Mouse (Mus musculus) myocyte (in vitro differentiated cells): ENCODE data around the gene Sri. TPM values are rescaled to one million over a fixed set of nuclear protein-coding genes. Genes with fewer than 3 reads are reported as not detected.

Source experiments
- H3K27me3 ChIP-seq: one replicate; pipeline ENCODE4 v1.6.1; 2011; ENCODE audit not compliant: control insufficient read depth, insufficient read depth, insufficient read length
- H3K36me3 ChIP-seq: one replicate; pipeline ENCODE4 v1.6.1; 2011; ENCODE audit not compliant: control insufficient read depth, insufficient read depth
- H3K4me2 ChIP-seq: one replicate; pipeline ENCODE4 v1.6.1; 2011; ENCODE audit warnings: low read depth, control low read depth
- H3K4me3 ChIP-seq: one replicate; pipeline ENCODE4 v1.5.1; 2011; ENCODE audit warnings: mild to moderate bottlenecking, control low read depth, moderate library complexity
- H3K79me2 ChIP-seq: one replicate; pipeline ENCODE4 v1.6.1; 2011; ENCODE audit not compliant: control insufficient read depth, insufficient read depth
- H3ac ChIP-seq: one replicate; pipeline ENCODE4 v1.6.1; 2011; ENCODE audit not compliant: control insufficient read depth, insufficient read length
- CEBPB ChIP-seq: IDR thresholded peaks from 2 replicates; pipeline ENCODE4 v1.6.1; 2011; ENCODE audit warnings: mild to moderate bottlenecking, moderate library complexity; ENCODE audit not compliant: poor library complexity, insufficient read depth, severe bottlenecking
- E2F4 ChIP-seq: IDR thresholded peaks from one replicate; pipeline ENCODE4 v1.6.1; 2011; ENCODE audit warnings: mild to moderate bottlenecking, control low read depth, moderate library complexity; ENCODE audit not compliant: insufficient read depth
- MAX ChIP-seq: IDR thresholded peaks from one replicate; pipeline ENCODE4 v1.6.1; 2011; ENCODE audit warnings: low read depth, mild to moderate bottlenecking, control low read depth
- MYOD1 ChIP-seq, 3 experiments: IDR thresholded peaks; one replicate each; pipeline ENCODE4 v1.6.1; 2011; ENCODE audit warnings: control low read depth in 2 of 3, low read depth in 2 of 3, mild to moderate bottlenecking in 2 of 3, moderate library complexity in 1 of 3; ENCODE audit not compliant: insufficient read length in 2 of 3, control insufficient read depth in 1 of 3
- MYOG ChIP-seq, 3 experiments: IDR thresholded peaks; one replicate each; pipeline ENCODE4 v1.6.1; 2011; ENCODE audit warnings: control low read depth in 2 of 3, low read depth in 2 of 3, mild to moderate bottlenecking in 2 of 3; ENCODE audit not compliant: insufficient read length in 2 of 3, control insufficient read depth in 1 of 3, insufficient read depth in 1 of 3
- POLR2A ChIP-seq: IDR thresholded peaks from one replicate; pipeline ENCODE4 v1.6.1; 2011; ENCODE audit warnings: low read depth, mild to moderate bottlenecking, control low read depth, moderate library complexity; ENCODE audit not compliant: insufficient read length
- POLR2AphosphoS2 ChIP-seq: IDR thresholded peaks from one replicate; pipeline ENCODE4 v1.6.1; 2011; ENCODE audit warnings: low read depth, control low read depth; ENCODE audit not compliant: insufficient read length
- REST ChIP-seq: IDR thresholded peaks from one replicate; pipeline ENCODE4 v1.6.1; 2011; ENCODE audit warnings: mild to moderate bottlenecking, control low read depth, moderate library complexity; ENCODE audit not compliant: insufficient read depth, insufficient read length
- SRF ChIP-seq: IDR thresholded peaks from one replicate; pipeline ENCODE4 v1.6.1; 2011; ENCODE audit warnings: low read depth; ENCODE audit not compliant: control insufficient read depth, insufficient read length
- TCF12 ChIP-seq: IDR thresholded peaks from one replicate; pipeline ENCODE4 v1.6.1; 2011; ENCODE audit warnings: mild to moderate bottlenecking, control low read depth; ENCODE audit not compliant: poor library complexity, insufficient read depth, severe bottlenecking
- TCF3 ChIP-seq: IDR thresholded peaks from one replicate; pipeline ENCODE4 v1.6.1; 2011; ENCODE audit warnings: low read depth, control low read depth; ENCODE audit not compliant: insufficient read length
- USF1 ChIP-seq: IDR thresholded peaks from one replicate; pipeline ENCODE4 v1.6.1; 2011; ENCODE audit warnings: low read depth, mild to moderate bottlenecking, control low read depth, moderate library complexity
- polyA plus RNA-seq: library from polyadenylated mRNA; unstranded; fragments of >200 nt; fragmentation: generic; extraction: Trizol; gene quantifications from one replicate; pipeline ENCODE4 v1.2.1, GENCODE M21; 2012; ENCODE audit warnings: missing spikeins

The Sri gene
- 110 TPM for polyA plus RNA-seq

DNA sequence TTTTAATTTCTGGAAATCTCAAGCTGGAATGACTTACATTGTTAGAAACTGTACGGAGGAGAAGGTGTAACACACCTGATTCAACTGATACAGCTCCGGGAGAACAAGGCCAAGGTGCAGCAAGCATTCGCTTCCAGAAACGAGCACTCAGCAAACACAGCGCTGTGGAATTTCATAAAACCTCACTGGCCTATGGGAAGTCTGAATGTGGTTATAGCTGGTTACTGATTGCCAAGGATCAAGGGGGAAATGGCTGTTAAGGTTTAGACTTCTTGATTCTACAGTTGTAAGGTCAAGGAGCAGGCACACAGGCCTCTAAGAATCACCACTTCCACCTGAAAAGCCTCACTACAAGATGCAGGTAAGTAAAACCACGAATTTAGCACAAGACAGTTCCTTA, at the start of gene Sri:
Sri (plus strand) TSS at position 224 of the 400 bp plus-strand sequence.
- H3K36me3 ChIP-seq: no peaks in the 10 kb centered on the region
- no peak within 1 kb of the TSS for H3K4me2 ChIP-seq
- H3K4me3 ChIP-seq: no peak within 1 kb of the TSS
- H3K79me2 ChIP-seq: no peaks in the 10 kb centered on the region
- H3K27me3 ChIP-seq: no peaks in the 10 kb centered on the region
- no peak within 1 kb of the TSS for H3ac ChIP-seq
- TF ChIP-seq REST (no peak), CEBPB (no peak), POLR2AphosphoS2 (no peak), E2F4 (no peak), MYOD1 (IDR thresholded peaks at IDR 0.05; ENCODE audit: control insufficient read depth in 1 of 3, insufficient read length in 2 of 3, low read depth in 2 of 3) (no peak), POLR2A (no peak), TCF12 (no peak), USF1 (no peak), MAX (no peak), SRF (no peak)

DNA sequence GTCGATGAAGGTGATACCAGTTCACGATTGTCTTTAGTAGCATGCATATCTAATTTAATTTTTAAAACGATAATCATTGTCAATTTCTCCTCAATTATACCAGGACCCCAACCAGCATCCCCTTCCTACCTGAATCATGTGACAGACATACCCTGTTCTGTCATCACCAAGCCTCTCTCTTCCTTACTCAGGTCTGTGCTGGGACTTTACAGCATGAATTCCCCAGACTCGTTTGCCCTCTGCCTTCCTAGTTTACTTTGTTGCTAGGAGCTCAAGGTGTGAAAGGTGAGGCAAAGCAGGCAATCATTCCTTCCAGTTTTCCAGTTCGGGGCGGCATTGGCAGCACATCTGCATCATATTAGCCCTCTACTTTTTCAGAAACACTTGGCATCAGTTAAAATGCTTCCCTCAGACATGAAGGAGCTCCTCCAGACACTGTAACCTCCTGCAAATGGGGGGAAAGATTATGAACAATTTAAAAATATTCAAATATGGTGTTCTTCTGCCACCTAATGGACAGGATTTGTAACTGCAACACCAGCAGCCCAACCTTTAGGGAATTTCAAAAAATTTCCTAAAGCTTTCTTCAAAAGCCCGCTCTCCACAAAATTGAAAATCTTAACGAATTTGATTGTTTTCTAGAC, 49.4 kb upstream of the Sri start:
- no peaks in the 10 kb centered on the region for H3K36me3 ChIP-seq
- H3ac ChIP-seq: no peak overlapping the region
- H3K4me3 ChIP-seq: no peak overlapping the region
- no peaks in the 10 kb centered on the region for H3K27me3 ChIP-seq
- TF ChIP-seq MYOD1 (IDR thresholded peaks at IDR 0.05; ENCODE audit: control insufficient read depth in 1 of 3, insufficient read length in 2 of 3, low read depth in 2 of 3) (no peak), TCF3 (no peak), CEBPB (no peak), POLR2A (no peak), POLR2AphosphoS2 (no peak), REST (no peak), E2F4 (no peak), MYOG (IDR thresholded peaks at IDR 0.05; ENCODE audit: control insufficient read depth in 1 of 3, insufficient read depth in 1 of 3, insufficient read length in 2 of 3, low read depth in 2 of 3) (no peak), SRF (no peak), USF1 (no peak), MAX (no peak), TCF12 (no peak)
- H3K4me2 ChIP-seq: no peak overlapping the region
- no peaks in the 10 kb centered on the region for H3K79me2 ChIP-seq

DNA sequence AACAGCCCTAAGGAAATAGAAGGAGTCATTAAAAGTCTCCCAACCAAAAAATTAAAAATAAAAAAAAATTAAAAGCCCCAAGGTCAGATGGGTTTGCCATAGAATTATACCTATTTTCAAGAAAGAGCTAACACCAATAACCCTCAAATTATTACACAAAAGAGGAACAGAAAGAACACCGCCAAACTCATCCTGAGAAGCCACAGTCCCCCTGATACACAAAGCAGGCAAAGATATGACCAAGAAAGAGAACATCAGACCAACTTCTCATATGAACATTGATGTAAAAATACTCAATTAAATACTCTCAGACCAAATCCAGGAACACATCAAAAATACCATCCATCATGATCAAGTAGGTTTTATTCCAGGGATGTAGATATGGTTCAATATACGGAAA, 48.8 kb upstream of the Sri start:
- no peaks in the 10 kb centered on the region for H3K79me2 ChIP-seq
- H3K4me3 ChIP-seq: no peak overlapping the region
- TF ChIP-seq TCF3 (no peak), POLR2AphosphoS2 (no peak), MYOD1 (IDR thresholded peaks at IDR 0.05; ENCODE audit: control insufficient read depth in 1 of 3, insufficient read length in 2 of 3, low read depth in 2 of 3) (no peak), MYOG (IDR thresholded peaks at IDR 0.05; ENCODE audit: control insufficient read depth in 1 of 3, insufficient read depth in 1 of 3, insufficient read length in 2 of 3, low read depth in 2 of 3) (no peak), MAX (no peak), E2F4 (no peak), SRF (no peak), POLR2A (no peak), REST (no peak), USF1 (no peak), TCF12 (no peak)
- no peaks in the 10 kb centered on the region for H3K27me3 ChIP-seq
- no peak overlapping the region for H3K4me2 ChIP-seq
- H3ac ChIP-seq: no peak overlapping the region
- no peaks in the 10 kb centered on the region for H3K36me3 ChIP-seq

DNA sequence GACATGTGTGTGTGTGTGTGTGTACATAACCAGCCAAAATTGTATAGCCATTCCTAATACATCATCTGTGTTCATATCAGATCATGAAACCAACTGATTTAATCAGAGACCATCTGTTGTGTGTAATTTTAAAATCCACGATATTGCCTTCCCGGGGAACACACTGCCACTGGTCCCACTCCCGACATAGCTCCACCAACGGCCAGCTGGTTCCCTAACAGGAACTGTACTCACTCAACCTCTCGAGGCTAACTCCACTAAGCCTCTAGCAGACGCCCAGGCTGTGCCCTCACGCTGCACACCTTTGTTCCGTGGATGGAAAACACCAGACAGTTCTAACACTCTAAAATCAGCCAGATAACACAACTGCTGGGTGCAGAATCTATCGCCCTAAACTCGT, 45.4 kb upstream of the Sri start:
- no peak overlapping the region for H3K4me3 ChIP-seq

DNA sequence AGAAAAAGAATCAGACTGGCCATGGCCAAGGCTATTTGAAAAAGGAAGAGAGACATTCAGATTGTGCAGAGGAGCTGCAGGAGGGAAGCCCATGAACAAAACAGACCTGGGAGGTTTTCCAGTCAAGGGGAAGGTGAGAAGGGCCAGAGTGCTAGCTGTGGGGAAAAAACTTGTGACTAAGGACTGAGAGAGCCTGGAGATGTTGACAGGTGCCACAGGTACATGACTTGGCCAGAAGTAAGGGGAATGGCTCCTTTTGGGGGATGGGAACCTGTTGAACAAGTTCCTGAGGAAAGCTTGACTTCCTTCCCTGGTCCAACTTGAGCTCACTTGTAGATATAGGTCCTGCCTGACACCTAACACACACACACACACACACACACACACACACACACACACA, 43.1 kb upstream of the Sri start:
- H3K79me2 ChIP-seq: no peaks in the 10 kb centered on the region
- no peaks in the 10 kb centered on the region for H3K36me3 ChIP-seq
- no peaks in the 10 kb centered on the region for H3K27me3 ChIP-seq
- H3K4me3 ChIP-seq: no peak overlapping the region
- H3ac ChIP-seq: no peak overlapping the region
- no peak for TF ChIP-seq MYOG (IDR thresholded peaks at IDR 0.05; ENCODE audit: control insufficient read depth in 1 of 3, insufficient read depth in 1 of 3, insufficient read length in 2 of 3, low read depth in 2 of 3)
- TF ChIP-seq USF1: no peak
- no peak for TF ChIP-seq POLR2A
- TF ChIP-seq TCF12: no peak
- no peak for TF ChIP-seq MYOD1 (IDR thresholded peaks at IDR 0.05; ENCODE audit: control insufficient read depth in 1 of 3, insufficient read length in 2 of 3, low read depth in 2 of 3)
- no peak for TF ChIP-seq CEBPB
- TF ChIP-seq POLR2AphosphoS2: no peak
- TF ChIP-seq SRF: no peak
- TF ChIP-seq MAX: no peak
- TF ChIP-seq E2F4: no peak
- TF ChIP-seq TCF3: no peak
- no peak for TF ChIP-seq REST
- H3K4me2 ChIP-seq: no peak overlapping the region

More for the DNA sequence above, 45.4 kb upstream of the Sri start:
- H3K79me2 ChIP-seq: no peaks in the 10 kb centered on the region
- no peak overlapping the region for H3ac ChIP-seq
- TF ChIP-seq TCF12 (no peak), MAX (no peak), TCF3 (no peak), SRF (no peak), E2F4 (no peak), REST (no peak)
- no peak overlapping the region for H3K4me2 ChIP-seq
- H3K27me3 ChIP-seq: no peaks in the 10 kb centered on the region
- no peaks in the 10 kb centered on the region for H3K36me3 ChIP-seq
